Mouse (Mus musculus): ENCODE measurements around the gene Ddx27.
A peak's percentile ranks its signal among the peaks of the same experiment; 100 is the strongest.
"Not testable (repeated sequence)": the region's sequence is repeated elsewhere in the genome, so short reads cannot be mapped to it uniquely, and the experiment has no call there.

The Ddx27 gene

GRCm38 (mm10) chr2:167014702-167015381 is at the start of gene Ddx27:
Ddx27 (plus strand) TSS chr2:167015193.
- peak; percentile 93 for DNase-seq

GRCm38 (mm10) chr2:166973153-166973552 is 41.8 kb upstream of the Ddx27 start:
- no peak for DNase-seq

GRCm38 (mm10) chr2:166974177-166974872 is 40.7 kb upstream of the Ddx27 start:
- no peak for DNase-seq

GRCm38 (mm10) chr2:166976356-166976755 is 38.6 kb upstream of the Ddx27 start:
- no peak for DNase-seq

GRCm38 (mm10) chr2:166977490-166977889 is 37.5 kb upstream of the Ddx27 start:
- DNase-seq = no peak

- DNase-seq = no peak
Observed at GRCm38 (mm10) chr2:166980161-166980560, 34.8 kb upstream of the Ddx27 start.

GRCm38 (mm10) chr2:166983351-166983894 is 31.6 kb upstream of the Ddx27 start:
- no peak for DNase-seq

- DNase-seq = no peak
Observed at GRCm38 (mm10) chr2:166990861-166991260, 24.1 kb upstream of the Ddx27 start.

- DNase-seq = no peak
Observed at GRCm38 (mm10) chr2:166991945-166992344, 23.0 kb upstream of the Ddx27 start.

GRCm38 (mm10) chr2:166995021-166995795 is 19.8 kb upstream of the Ddx27 start:
- DNase-seq = peak; percentile 31

- DNase-seq = peak; percentile 97
Observed at GRCm38 (mm10) chr2:166995796-166996532, 19.0 kb upstream of the Ddx27 start, which contains the start of gene Stau1. Stau1 (minus strand) TSS chr2:166996299.

GRCm38 (mm10) chr2:166996533-166996894 is 18.5 kb upstream of the Ddx27 start:
- DNase-seq = no peak

GRCm38 (mm10) chr2:167001486-167001885 is 13.5 kb upstream of the Ddx27 start:
- no peak for DNase-seq

GRCm38 (mm10) chr2:167004099-167004854 is 10.7 kb upstream of the Ddx27 start:
- peak; percentile 52 for DNase-seq

- DNase-seq = no peak
Observed at GRCm38 (mm10) chr2:167006355-167006754, 8.6 kb upstream of the Ddx27 start.

GRCm38 (mm10) chr2:167007001-167007491 is 7.9 kb upstream of the Ddx27 start:
- DNase-seq = no peak

- DNase-seq = not testable (repeated sequence)
Observed at GRCm38 (mm10) chr2:167007565-167007964, 7.4 kb upstream of the Ddx27 start.

- no peak for DNase-seq
Observed at GRCm38 (mm10) chr2:167009483-167009882, 5.5 kb upstream of the Ddx27 start.

GRCm38 (mm10) chr2:167010546-167010945 is 4.4 kb upstream of the Ddx27 start:
- no peak for DNase-seq

- DNase-seq = no peak
Observed at GRCm38 (mm10) chr2:167015382-167015718, 357 bp downstream of the Ddx27 start.

- no peak for DNase-seq
Observed at GRCm38 (mm10) chr2:167019396-167019795, 4.4 kb downstream of the Ddx27 start.

GRCm38 (mm10) chr2:167028553-167028952 is 13.6 kb downstream of the Ddx27 start:
- no peak for DNase-seq
